Mouse (Mus musculus) heart, embryonic 15.5 days (tissue): ENCODE measurements around the gene Nav2. TPM values are rescaled to one million over a fixed set of nuclear protein-coding genes. Genes with fewer than 3 reads are reported as not detected.

Experiments
- ATAC-seq: fragments of 200-750 bp; cut with Nextera tagmentation; replicated peaks from 2 replicates; pipeline ENCODE4 v1.8.0; 2017; ENCODE audit warnings: low read depth, moderate TSS enrichment; ENCODE audit not compliant: insufficient number of reproducible peaks, insufficient read depth, low FRiP score
- H3K27ac ChIP-seq: fragments of 300-500 bp; sonication (generic); 2 replicates; pipeline ENCODE4 v1.5.1; 2015; ENCODE audit warnings: mild to moderate bottlenecking, inconsistent platforms
- H3K27me3 ChIP-seq: fragments of 300-500 bp; sonication (generic); 2 replicates; pipeline ENCODE4 v1.6.1; 2015; ENCODE audit warnings: inconsistent platforms
- H3K36me3 ChIP-seq: fragments of 300-500 bp; sonication (generic); 2 replicates; pipeline ENCODE4 v1.6.1; 2015; ENCODE audit warnings: mild to moderate bottlenecking, inconsistent platforms
- H3K4me1 ChIP-seq: fragments of 300-500 bp; sonication (generic); replicated peaks from 2 replicates; pipeline ENCODE4 v1.6.1; 2015; ENCODE audit warnings: inconsistent platforms
- H3K4me2 ChIP-seq: fragments of 300-500 bp; sonication (generic); 2 replicates; pipeline ENCODE4 v1.6.1; 2015; ENCODE audit warnings: inconsistent platforms, mild to moderate bottlenecking, moderate library complexity
- H3K4me3 ChIP-seq: fragments of 300-500 bp; sonication (generic); 2 replicates; pipeline ENCODE4 v1.5.1; 2015; ENCODE audit warnings: mild to moderate bottlenecking, inconsistent platforms
- H3K9ac ChIP-seq: fragments of 300-500 bp; sonication (generic); 2 replicates; pipeline ENCODE4 v1.6.1; 2015; ENCODE audit warnings: mild to moderate bottlenecking, inconsistent platforms
- H3K9me3 ChIP-seq: fragments of 300-500 bp; sonication (generic); replicated peaks from 2 replicates; pipeline ENCODE4 v1.6.1; 2016; ENCODE audit warnings: inconsistent platforms
- WGBS: fragments of 180-500 bp; shearing (Covaris S2); methylation state at CpG from one replicate; pipeline ENCODE4 v1.1.7; 2015; ENCODE audit warnings: mixed read lengths; 5-methylcytosine and 5-hydroxymethylcytosine counted together
- polyA plus RNA-seq: library from polyadenylated mRNA; unstranded; fragments of >200 nt; fragmentation: Nextera tagmentation; extraction: Ambion mirVana; gene quantifications from 2 replicates; pipeline ENCODE4 v1.2.1, GENCODE M21; 2015

Nav2 gene
- polyA plus RNA-seq, 1 experiment from 2014 or later = 30.7 TPM

DNA sequence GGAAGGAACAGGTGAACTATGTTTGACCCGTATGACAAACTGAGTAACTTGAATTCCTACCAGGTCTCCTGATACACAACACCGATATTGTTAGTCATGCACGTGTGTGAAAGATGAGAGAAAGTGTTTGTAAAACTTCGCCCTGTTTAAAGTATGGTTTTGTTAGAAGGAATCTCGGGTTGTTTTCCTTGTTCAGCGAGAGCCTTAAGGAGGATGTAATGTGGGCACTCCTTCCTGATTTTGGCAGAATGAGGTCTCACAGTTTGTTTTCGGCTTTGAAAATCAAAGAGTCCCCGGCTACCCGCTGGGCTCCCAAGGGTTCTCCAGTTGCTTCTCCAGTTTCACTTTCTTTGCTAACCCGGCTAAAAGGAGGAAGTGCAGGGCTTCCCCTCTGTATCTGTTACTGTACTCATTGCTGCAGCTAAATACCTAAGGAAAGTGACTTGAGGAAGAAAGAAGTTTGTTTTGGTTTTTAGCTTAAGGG, 553.9 kb downstream of the Nav2 start:
- H3K27ac ChIP-seq = no peak overlapping the region
- peak overlapping the region; percentile 33; the same call in 1 of the 2 replicates for H3K9ac ChIP-seq
- peaks cover 6% of the 10 kb centered on the region for H3K4me1 ChIP-seq
- no peaks in the 10 kb centered on the region for H3K27me3 ChIP-seq
- 16% methylated on average over 10 of the region's 10 CpGs for WGBS
- H3K9me3 ChIP-seq = no peaks in the 10 kb centered on the region
- H3K4me3 ChIP-seq = peak overlapping the region; percentile 34
- H3K36me3 ChIP-seq = peaks cover 26% of the 10 kb centered on the region
- peak overlapping the region; percentile 51 for H3K4me2 ChIP-seq
- ATAC-seq = no peak

DNA sequence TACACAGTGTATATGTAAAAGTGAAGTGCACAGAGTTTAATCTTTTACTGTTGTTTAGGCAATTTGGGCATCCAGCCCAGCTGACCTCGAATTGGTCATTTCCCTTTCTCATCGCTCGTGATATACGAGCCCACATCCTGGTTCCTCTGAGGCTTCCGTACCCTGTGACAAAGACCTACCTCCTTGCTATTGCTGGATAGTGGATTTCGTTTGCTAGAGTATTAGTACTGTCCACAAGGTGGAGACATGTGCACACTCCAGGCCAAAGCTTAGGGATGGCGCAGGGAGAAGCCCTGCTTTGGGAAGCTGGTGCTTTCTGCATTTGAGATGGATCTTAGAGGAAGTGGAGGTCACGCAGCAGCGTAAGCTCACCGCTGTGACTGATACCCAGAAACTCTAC, 559.3 kb downstream of the Nav2 start:
- peak; percentile 56; the same call in 1 of the 2 replicates for ATAC-seq
- H3K4me3 ChIP-seq = no peak overlapping the region
- no peak overlapping the region for H3K9ac ChIP-seq
- no peak overlapping the region for H3K27ac ChIP-seq
- H3K36me3 ChIP-seq = peaks cover 22% of the 10 kb centered on the region
- no peaks in the 10 kb centered on the region for H3K9me3 ChIP-seq
- 33% methylated on average over 10 of the region's 10 CpGs for WGBS
- H3K4me2 ChIP-seq = no peak overlapping the region
- H3K27me3 ChIP-seq = no peaks in the 10 kb centered on the region
- H3K4me1 ChIP-seq = peaks cover 6% of the 10 kb centered on the region; the same call in 1 of the 2 replicates

DNA sequence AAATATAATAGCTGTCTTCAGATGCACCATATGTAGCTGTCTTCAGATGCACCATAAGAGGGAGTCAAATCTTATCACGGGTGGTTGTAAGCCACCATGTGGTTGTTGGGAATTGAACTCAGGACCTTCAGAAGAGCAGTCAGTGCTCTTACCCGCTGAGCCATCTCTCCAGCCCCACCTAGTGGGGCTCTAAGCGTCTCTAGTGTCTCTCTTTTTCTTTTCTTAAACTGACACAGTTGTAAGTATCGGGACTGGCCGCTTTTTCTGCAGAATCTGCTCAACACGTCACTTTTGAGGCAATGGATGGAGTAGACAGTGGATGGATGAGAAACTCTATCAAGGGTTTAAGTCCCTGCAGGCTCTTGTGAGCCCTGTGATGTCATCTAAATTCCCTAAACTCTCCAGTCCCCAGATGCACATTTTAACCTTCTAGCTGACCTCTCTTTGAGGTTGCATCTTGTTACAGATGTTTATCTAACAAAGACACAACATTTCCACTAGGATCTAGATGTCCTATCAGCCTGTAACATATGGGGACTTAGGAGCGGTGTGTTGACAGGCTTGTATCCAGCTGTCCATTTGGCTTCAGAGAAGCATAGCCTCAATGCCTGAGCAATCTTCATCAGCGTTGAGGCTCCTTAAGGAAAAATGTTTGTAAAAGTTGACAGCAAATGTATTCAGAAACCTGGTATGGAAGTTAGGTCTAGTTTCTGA, 560.1 kb downstream of the Nav2 start:
- H3K4me1 ChIP-seq = peaks cover 6% of the 10 kb centered on the region; the same call in 1 of the 2 replicates
- no peak overlapping the region for H3K4me2 ChIP-seq
- no peak for ATAC-seq
- H3K27me3 ChIP-seq = no peaks in the 10 kb centered on the region
- H3K27ac ChIP-seq = no peak overlapping the region
- H3K9ac ChIP-seq = no peak overlapping the region
- peaks cover 22% of the 10 kb centered on the region for H3K36me3 ChIP-seq
- 75% methylated on average over 8 of the region's 8 CpGs for WGBS
- no peak overlapping the region for H3K4me3 ChIP-seq
- H3K9me3 ChIP-seq = no peaks in the 10 kb centered on the region

DNA sequence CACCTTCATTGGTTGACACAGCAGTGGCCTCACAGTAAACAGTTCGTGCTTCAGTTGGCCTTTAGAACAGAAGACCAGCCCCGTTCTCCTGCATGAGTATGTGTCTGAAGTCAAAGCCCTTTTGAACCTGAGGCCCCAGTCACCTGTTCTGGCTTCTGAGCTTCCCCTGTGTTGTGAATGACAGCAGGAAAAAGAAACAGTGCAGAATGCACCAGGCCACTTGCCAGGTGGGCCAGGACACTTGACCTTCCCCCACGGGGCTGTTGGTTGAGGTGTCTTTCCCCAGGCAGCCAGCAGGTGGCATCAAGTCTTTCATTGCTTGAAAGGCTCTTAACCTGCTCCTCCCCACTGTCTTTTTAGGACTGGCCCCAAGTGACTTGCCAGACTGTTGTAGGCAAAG, 562.8 kb downstream of the Nav2 start:
- Histone ChIP-seq H3K4me3 (no peak overlapping the region), H3K4me1 (peaks cover 22% of the 10 kb centered on the region), H3K4me2 (no peak overlapping the region), H3K9me3 (no peaks in the 10 kb centered on the region), H3K27ac (no peak overlapping the region), H3K36me3 (no peaks in the 10 kb centered on the region), H3K27me3 (no peaks in the 10 kb centered on the region), H3K9ac (no peak overlapping the region)
- 59% methylated on average over 3 of the region's 3 CpGs for WGBS
- no peak for ATAC-seq

DNA sequence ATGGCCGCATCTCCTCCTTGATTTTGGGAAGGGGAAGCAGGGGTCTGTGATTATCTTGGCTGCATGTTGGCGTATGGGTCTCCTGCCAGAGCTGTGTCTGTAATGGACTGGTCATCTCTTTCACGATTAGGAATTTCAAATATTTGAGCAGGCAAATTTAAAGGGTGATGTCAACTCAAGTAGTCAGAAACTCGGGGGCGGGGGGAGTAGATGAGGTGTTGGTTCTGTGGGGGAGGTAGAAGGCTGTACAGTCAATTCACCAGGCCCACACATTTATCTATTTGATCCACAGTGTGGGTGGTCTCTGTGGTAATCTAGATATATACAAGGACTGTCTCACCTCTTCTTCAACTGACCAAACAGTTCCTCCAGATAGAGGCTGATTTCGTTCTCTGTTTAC, 566.8 kb downstream of the Nav2 start:
- ATAC-seq = no peak
- WGBS = 43% methylated on average over 6 of the region's 6 CpGs

DNA sequence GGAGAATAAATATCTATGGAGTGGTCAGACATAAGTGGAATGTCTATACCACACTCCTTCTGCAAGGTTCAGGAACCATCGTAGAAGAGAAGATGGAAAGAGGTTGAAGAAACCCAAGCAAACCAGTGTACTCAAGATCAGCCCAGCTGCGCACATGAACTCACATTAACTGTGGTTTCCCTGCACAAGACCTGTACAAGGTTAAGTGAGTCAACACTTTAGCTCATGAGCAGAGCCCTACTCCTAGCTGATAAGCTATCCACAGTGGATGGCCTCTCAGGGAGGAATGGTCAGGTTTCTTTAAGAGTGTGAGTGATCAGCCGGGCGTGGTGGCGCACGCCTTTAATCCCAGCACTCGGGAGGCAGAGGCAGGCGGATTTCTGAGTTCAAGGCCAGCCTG, 567.6 kb downstream of the Nav2 start:
- Histone ChIP-seq H3K27ac (no peak overlapping the region), H3K4me3 (no peak overlapping the region), H3K27me3 (no peaks in the 10 kb centered on the region), H3K4me2 (no peak overlapping the region), H3K4me1 (peaks cover 52% of the 10 kb centered on the region), H3K9me3 (no peaks in the 10 kb centered on the region), H3K9ac (no peak overlapping the region), H3K36me3 (no peaks in the 10 kb centered on the region)
- 89% methylated on average over 8 of the region's 8 CpGs for WGBS
- ATAC-seq = no peak

More for the DNA sequence above, 566.8 kb downstream of the Nav2 start:
- Histone ChIP-seq H3K27me3 (no peaks in the 10 kb centered on the region), H3K9me3 (no peaks in the 10 kb centered on the region), H3K4me3 (no peak overlapping the region), H3K4me2 (no peak overlapping the region), H3K36me3 (no peaks in the 10 kb centered on the region), H3K4me1 (peaks cover 53% of the 10 kb centered on the region), H3K27ac (0 out of 2 replicates have a peak overlapping the region, but pooled peaks have one; percentile 24), H3K9ac (no peak overlapping the region)

DNA sequence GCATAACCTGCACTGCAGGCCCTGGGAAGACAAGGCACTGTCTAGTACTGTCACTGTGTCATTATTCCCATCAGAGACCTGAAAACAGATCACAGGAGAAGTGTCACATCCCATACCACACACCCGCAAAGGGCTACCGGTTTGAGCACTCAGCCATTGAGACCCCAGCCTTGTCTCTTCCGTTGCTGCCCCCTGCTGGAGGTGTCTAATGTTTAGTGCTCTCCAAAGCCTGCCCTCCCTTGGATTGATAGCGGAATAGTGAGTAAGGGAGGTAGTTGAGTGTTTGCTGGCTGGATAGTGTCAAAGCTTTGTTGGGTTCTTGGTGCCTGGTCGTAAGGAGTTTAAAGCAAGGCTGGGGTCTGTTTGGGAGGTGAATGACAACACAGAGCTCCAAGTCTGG, 568.1 kb downstream of the Nav2 start:
- Histone ChIP-seq H3K4me2 (no peak overlapping the region), H3K27ac (no peak overlapping the region; the same call in 1 of the 2 replicates), H3K4me3 (no peak overlapping the region), H3K4me1 (peaks cover 47% of the 10 kb centered on the region), H3K36me3 (no peaks in the 10 kb centered on the region), H3K9ac (no peak overlapping the region), H3K9me3 (no peaks in the 10 kb centered on the region), H3K27me3 (no peaks in the 10 kb centered on the region)
- WGBS = 52% methylated on average over 5 of the region's 5 CpGs
- no peak for ATAC-seq

DNA sequence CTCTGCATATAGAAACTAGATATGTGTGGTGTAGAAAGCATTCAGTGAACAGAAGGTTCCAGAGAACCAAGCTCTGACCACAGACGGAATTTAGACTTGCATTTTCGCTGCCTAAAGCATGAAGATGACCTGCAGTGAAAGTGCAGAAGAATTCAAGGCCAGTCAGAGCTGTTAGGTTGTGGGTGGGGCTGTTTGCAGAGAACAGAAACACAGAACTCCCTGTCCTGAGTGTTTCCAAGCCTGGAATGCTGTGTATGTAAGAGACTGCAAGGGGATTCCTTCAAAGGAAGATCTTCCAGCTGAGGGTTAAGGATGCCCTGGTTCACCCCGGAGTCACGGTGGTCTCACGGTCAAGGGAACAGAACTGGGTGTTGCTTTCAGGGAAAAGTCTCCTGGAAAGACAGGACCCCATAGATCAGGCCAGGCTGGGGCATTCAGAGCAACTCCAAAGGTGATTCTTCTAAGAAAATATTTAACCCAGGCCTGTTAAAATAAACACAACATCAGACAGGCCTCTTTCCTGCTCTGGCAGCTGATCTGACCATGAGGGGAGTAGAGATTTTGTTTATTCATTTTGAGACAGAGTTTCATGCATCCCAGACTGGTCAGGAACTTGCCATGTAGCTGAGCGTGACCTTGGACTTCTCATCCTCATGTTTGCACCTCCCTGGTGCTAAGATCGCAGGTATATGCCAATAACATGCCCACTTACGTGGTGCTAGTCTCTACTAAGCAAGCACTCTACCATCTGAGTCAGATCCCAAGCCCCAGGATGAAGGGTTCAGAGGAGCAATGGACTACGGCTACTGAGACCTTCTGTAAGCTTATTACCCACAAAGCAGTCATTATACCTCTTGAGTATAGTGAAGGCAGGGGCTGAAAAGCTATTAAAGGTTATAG, 568.8 kb downstream of the Nav2 start:
- 65% methylated on average over 9 of the region's 9 CpGs for WGBS
- Histone ChIP-seq H3K36me3 (no peaks in the 10 kb centered on the region), H3K9me3 (no peaks in the 10 kb centered on the region), H3K27me3 (no peaks in the 10 kb centered on the region), H3K4me1 (peaks cover 47% of the 10 kb centered on the region), H3K4me2 (no peak overlapping the region), H3K4me3 (no peak overlapping the region), H3K9ac (no peak overlapping the region), H3K27ac (no peak overlapping the region; the same call in 1 of the 2 replicates)
- no peak for ATAC-seq

DNA sequence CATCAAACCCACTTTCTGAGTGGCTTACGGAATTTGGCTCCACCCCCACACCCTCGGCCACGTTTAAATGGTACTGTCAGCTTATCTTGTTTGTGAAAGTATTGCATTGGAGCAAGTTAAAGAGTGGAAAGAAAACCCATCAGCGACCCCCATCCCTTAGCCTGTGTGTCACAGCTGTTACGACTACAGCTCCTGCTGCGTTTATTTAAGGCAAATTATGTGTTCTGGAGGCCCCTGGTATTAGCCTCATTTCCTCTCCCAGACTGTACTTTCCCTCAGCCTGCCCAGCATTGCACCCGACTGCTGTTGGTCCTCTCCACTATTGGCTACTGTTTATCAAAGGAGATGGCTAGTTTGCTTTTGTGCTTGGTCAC, 569.4 kb downstream of the Nav2 start:
- H3K4me3 ChIP-seq = no peak overlapping the region
- peaks cover 47% of the 10 kb centered on the region for H3K4me1 ChIP-seq
- H3K27me3 ChIP-seq = no peaks in the 10 kb centered on the region
- 26% methylated on average over 7 of the region's 7 CpGs for WGBS
- H3K4me2 ChIP-seq = no peak overlapping the region
- no peaks in the 10 kb centered on the region for H3K9me3 ChIP-seq
- H3K27ac ChIP-seq = no peak overlapping the region
- no peak overlapping the region for H3K9ac ChIP-seq
- H3K36me3 ChIP-seq = no peaks in the 10 kb centered on the region
- ATAC-seq = no peak

DNA sequence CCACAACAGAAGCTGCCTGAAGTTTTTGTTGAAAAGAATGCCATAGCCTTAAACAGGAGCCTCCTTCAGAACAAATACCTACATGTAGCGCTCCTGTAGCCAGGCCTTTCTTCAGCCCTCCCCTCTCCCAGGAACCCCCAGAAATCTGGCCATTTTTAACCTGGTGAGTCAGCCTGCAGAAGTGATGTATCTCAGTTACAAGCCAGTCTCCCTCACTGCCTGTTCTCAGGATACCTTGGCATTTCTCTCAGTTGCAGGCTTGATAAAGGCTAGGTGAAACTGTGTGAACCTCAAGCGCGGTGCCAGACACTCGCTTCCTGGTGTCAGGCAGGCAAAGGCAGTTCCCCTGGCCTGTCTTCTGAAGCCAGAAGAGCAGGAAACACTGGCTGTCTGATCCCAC, 570.4 kb downstream of the Nav2 start:
- Histone ChIP-seq H3K9ac (no peak overlapping the region), H3K36me3 (no peaks in the 10 kb centered on the region), H3K4me3 (no peak overlapping the region), H3K27me3 (no peaks in the 10 kb centered on the region), H3K4me1 (peaks cover 48% of the 10 kb centered on the region), H3K27ac (peak overlapping the region; percentile 60), H3K9me3 (no peaks in the 10 kb centered on the region), H3K4me2 (no peak overlapping the region)
- ATAC-seq = no peak
- WGBS = 35% methylated on average over 4 of the region's 4 CpGs

DNA sequence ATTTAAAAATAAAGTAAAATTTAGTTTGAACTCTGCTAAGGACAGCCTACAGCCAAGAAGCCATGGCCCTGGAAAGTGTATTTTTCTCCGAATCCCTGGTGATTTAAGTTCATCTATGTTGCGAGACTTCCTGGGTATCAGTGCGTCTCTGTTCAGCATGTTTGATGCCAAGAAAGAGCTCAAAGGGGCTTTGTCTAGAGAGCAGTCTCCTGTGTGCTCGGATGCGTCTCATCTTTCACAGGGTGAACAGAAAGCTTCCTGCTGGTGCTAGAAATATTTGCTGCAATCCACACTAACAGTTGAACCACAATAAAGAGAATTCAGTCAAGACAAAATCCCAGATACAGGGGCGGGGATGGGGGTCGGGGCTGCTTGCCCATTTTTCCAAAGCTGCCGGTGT, 572.4 kb downstream of the Nav2 start:
- H3K9me3 ChIP-seq = no peaks in the 10 kb centered on the region
- 70% methylated on average over 8 of the region's 8 CpGs for WGBS
- no peak overlapping the region for H3K9ac ChIP-seq
- H3K27ac ChIP-seq = no peak overlapping the region
- no peaks in the 10 kb centered on the region for H3K36me3 ChIP-seq
- H3K4me1 ChIP-seq = peaks cover 52% of the 10 kb centered on the region
- no peak overlapping the region for H3K4me2 ChIP-seq
- no peaks in the 10 kb centered on the region for H3K27me3 ChIP-seq
- no peak for ATAC-seq
- H3K4me3 ChIP-seq = no peak overlapping the region
